In genomic region chr2:67822360-67822759, GRCm38 (mm10) we compare ENCODE assay signal across 28 mouse cellular contexts.
DNase-seq lines count a peak whose midpoint lies in the region; ATAC-seq and TF ChIP-seq lines count a peak whose summit lies in the region.
"Had no signal": no experiment of that assay in that cellular context is flagged by ENCODE, and none has a peak within 500 bp of the region (broad histone marks: within the 10 kb centered on the region; RNA-seq: fewer than 3 reads in every experiment).

No protein-coding gene starts in this region.

- no peaks in the 10 kb centered on the region for H3K36me3 ChIP-seq in forebrain, embryonic 15.5 days
- H3K36me3 ChIP-seq in forebrain, embryonic 12.5 days (replicated peaks): no peaks in the 10 kb centered on the region
- H3K36me3 ChIP-seq in midbrain, embryonic 12.5 days: no peaks in the 10 kb centered on the region
- H3K36me3 ChIP-seq in midbrain, postnatal 0 days (ENCODE audit: insufficient read depth, low read length): no peaks in the 10 kb centered on the region
- H3K36me3 ChIP-seq in midbrain, embryonic 15.5 days (replicated peaks): no peaks in the 10 kb centered on the region
- H3K36me3 ChIP-seq: hindbrain, embryonic 12.5 days; limb, embryonic 13.5 days; lung, embryonic 15.5 days had no signal

- WGBS in forebrain, embryonic 15.5 days: 30% methylated on average over 5 of the region's 5 CpGs
- WGBS in forebrain, embryonic 12.5 days: 73% methylated on average over 5 of the region's 5 CpGs
- WGBS in midbrain, embryonic 12.5 days: 58% methylated on average over 5 of the region's 5 CpGs
- 40% methylated on average over 5 of the region's 5 CpGs for WGBS in midbrain, postnatal 0 days
- 39% methylated on average over 5 of the region's 5 CpGs for WGBS in midbrain, embryonic 15.5 days

- no peaks in the 10 kb centered on the region for H3K27me3 ChIP-seq in forebrain, embryonic 15.5 days
- H3K27me3 ChIP-seq in forebrain, embryonic 12.5 days: no peaks in the 10 kb centered on the region
- no peaks in the 10 kb centered on the region for H3K27me3 ChIP-seq in midbrain, embryonic 12.5 days
- no peaks in the 10 kb centered on the region for H3K27me3 ChIP-seq in midbrain, postnatal 0 days (ENCODE audit: insufficient read depth, low read length)
- no peaks in the 10 kb centered on the region for H3K27me3 ChIP-seq in midbrain, embryonic 15.5 days (replicated peaks)
- H3K27me3 ChIP-seq: CH12.LX; hindbrain, embryonic 12.5 days; limb, embryonic 13.5 days; lung, embryonic 15.5 days had no signal

- DNase-seq in cerebellum, postnatal 14 days: no peak
- no peak for DNase-seq in midbrain, postnatal 0 days (ENCODE audit: low spot score)
- DNase-seq in thymus, postnatal 0 days (ENCODE audit: low spot score): no peak
- DNase-seq: adrenal gland, adult 2 months; adrenal gland, postnatal 36 days; cerebellum, adult 11 months; gastrocnemius, adult 2 months; gastrocnemius, postnatal 36 days; heart, adult 18-20 months; heart, postnatal 36 days; kidney, adult 9 months; kidney, postnatal 10 days; lung, postnatal 36 days; spleen, adult 18-20 months; thymus, postnatal 36 days had no signal

- H3K4me1 ChIP-seq in forebrain, embryonic 15.5 days: peaks cover 4% of the 10 kb centered on the region; the same call in 1 of the 2 replicates
- peaks cover 4% of the 10 kb centered on the region; the same call in 1 of the 2 replicates for H3K4me1 ChIP-seq in forebrain, embryonic 12.5 days
- H3K4me1 ChIP-seq in midbrain, embryonic 12.5 days: no peaks in the 10 kb centered on the region
- H3K4me1 ChIP-seq in midbrain, postnatal 0 days (ENCODE audit: insufficient read depth, low read length): no peaks in the 10 kb centered on the region
- H3K4me1 ChIP-seq in midbrain, embryonic 15.5 days: 0 out of 2 replicates have a peak, but pooled peaks cover 3% of the 10 kb centered on the region
- H3K4me1 ChIP-seq: hindbrain, embryonic 12.5 days; limb, embryonic 13.5 days; lung, embryonic 15.5 days had no signal

- H3K9ac ChIP-seq in forebrain, embryonic 15.5 days (replicated peaks): no peak overlapping the region
- no peak overlapping the region for H3K9ac ChIP-seq in forebrain, embryonic 12.5 days
- H3K9ac ChIP-seq in midbrain, embryonic 12.5 days (replicated peaks): no peak overlapping the region
- no peak overlapping the region for H3K9ac ChIP-seq in midbrain, postnatal 0 days (replicated peaks; ENCODE audit: low read length, poor library complexity, severe bottlenecking)
- H3K9ac ChIP-seq in midbrain, embryonic 15.5 days: no peak overlapping the region
- H3K9ac ChIP-seq: hindbrain, embryonic 12.5 days; limb, embryonic 13.5 days; lung, embryonic 15.5 days had no signal

- peak overlapping the region; percentile 27 for H3K27ac ChIP-seq in forebrain, embryonic 15.5 days (replicated peaks)
- no peak overlapping the region for H3K27ac ChIP-seq in forebrain, embryonic 12.5 days
- H3K27ac ChIP-seq in midbrain, embryonic 12.5 days (replicated peaks): no peak overlapping the region
- H3K27ac ChIP-seq in midbrain, postnatal 0 days (ENCODE audit: low read depth, low read length): no peak overlapping the region
- peak overlapping the region; percentile 19; the same call in 1 of the 2 replicates for H3K27ac ChIP-seq in midbrain, embryonic 15.5 days
- H3K27ac ChIP-seq: gastrocnemius, adult 2 months; hindbrain, embryonic 12.5 days; limb, embryonic 13.5 days; lung, embryonic 15.5 days had no signal

- TF ChIP-seq CTCF in midbrain, postnatal 0 days (IDR thresholded peaks at IDR 0.05): no peak

- no peak overlapping the region for H3K4me3 ChIP-seq in forebrain, embryonic 15.5 days
- no peak overlapping the region for H3K4me3 ChIP-seq in forebrain, embryonic 12.5 days (replicated peaks)
- no peak overlapping the region for H3K4me3 ChIP-seq in midbrain, embryonic 12.5 days
- no peak overlapping the region for H3K4me3 ChIP-seq in midbrain, postnatal 0 days (ENCODE audit: low read depth, low read length)
- H3K4me3 ChIP-seq in midbrain, embryonic 15.5 days: no peak overlapping the region
- H3K4me3 ChIP-seq: gastrocnemius, adult 2 months; hindbrain, embryonic 12.5 days; limb, embryonic 13.5 days; lung, embryonic 15.5 days had no signal

- no peak overlapping the region for H3K4me2 ChIP-seq in forebrain, embryonic 15.5 days (replicated peaks)
- no peak overlapping the region for H3K4me2 ChIP-seq in forebrain, embryonic 12.5 days
- H3K4me2 ChIP-seq in midbrain, embryonic 12.5 days (replicated peaks): no peak overlapping the region
- H3K4me2 ChIP-seq in midbrain, postnatal 0 days (ENCODE audit: low read depth, low read length, poor library complexity, severe bottlenecking): no peak overlapping the region
- H3K4me2 ChIP-seq in midbrain, embryonic 15.5 days: no peak overlapping the region
- H3K4me2 ChIP-seq: heart, embryonic 11.5 days; hindbrain, embryonic 12.5 days; limb, embryonic 13.5 days; liver, embryonic 11.5 days; lung, embryonic 15.5 days had no signal

- peak; percentile 49; the same call in 1 of the 2 replicates for ATAC-seq in cerebellum, adult (ENCODE audit: insufficient number of reproducible peaks, low FRiP score, low TSS enrichment)
- no peak; the same call in 1 of the 2 replicates for ATAC-seq in forebrain, embryonic 15.5 days (replicated peaks)
- ATAC-seq in forebrain, embryonic 12.5 days (ENCODE audit: low FRiP score): no peak
- 0 out of 2 replicates have a peak, but pooled peaks have one; percentile 34 for ATAC-seq in midbrain, embryonic 12.5 days (ENCODE audit: low FRiP score, low read depth)
- no peak for ATAC-seq in midbrain, postnatal 0 days (ENCODE audit: low FRiP score)
- no peak; the same call in 1 of the 2 replicates for ATAC-seq in midbrain, embryonic 15.5 days (replicated peaks)
- ATAC-seq: activated CD4-positive, CD25-positive, alpha-beta regulatory T cell, adult 4 months; intestine, postnatal 0 days had no signal

- no peaks in the 10 kb centered on the region for H3K9me3 ChIP-seq in forebrain, embryonic 15.5 days
- no peaks in the 10 kb centered on the region for H3K9me3 ChIP-seq in forebrain, embryonic 12.5 days
- no peaks in the 10 kb centered on the region for H3K9me3 ChIP-seq in midbrain, embryonic 12.5 days
- H3K9me3 ChIP-seq in midbrain, postnatal 0 days (ENCODE audit: low read length): no peaks in the 10 kb centered on the region
- no peaks in the 10 kb centered on the region for H3K9me3 ChIP-seq in midbrain, embryonic 15.5 days
- H3K9me3 ChIP-seq: hindbrain, embryonic 12.5 days; limb, embryonic 13.5 days; lung, embryonic 15.5 days had no signal

Comparison
In these comparisons a context has a peak if more than half of its experiments do, and no peak if none do; other contexts are left out.
1. ATAC-seq: peak in cerebellum, adult (single experiment) and midbrain, embryonic 12.5 days (single experiment); none in forebrain, embryonic 15.5 days (single experiment), forebrain, embryonic 12.5 days (single experiment), midbrain, postnatal 0 days (single experiment) and midbrain, embryonic 15.5 days (single experiment).
2. H3K27ac ChIP-seq: peak in forebrain, embryonic 15.5 days (single experiment) and midbrain, embryonic 15.5 days (single experiment); none in forebrain, embryonic 12.5 days (single experiment), midbrain, embryonic 12.5 days (single experiment) and midbrain, postnatal 0 days (single experiment).